7 mouse cellular contexts compared by ENCODE assay signal in the genomic region with DNA sequence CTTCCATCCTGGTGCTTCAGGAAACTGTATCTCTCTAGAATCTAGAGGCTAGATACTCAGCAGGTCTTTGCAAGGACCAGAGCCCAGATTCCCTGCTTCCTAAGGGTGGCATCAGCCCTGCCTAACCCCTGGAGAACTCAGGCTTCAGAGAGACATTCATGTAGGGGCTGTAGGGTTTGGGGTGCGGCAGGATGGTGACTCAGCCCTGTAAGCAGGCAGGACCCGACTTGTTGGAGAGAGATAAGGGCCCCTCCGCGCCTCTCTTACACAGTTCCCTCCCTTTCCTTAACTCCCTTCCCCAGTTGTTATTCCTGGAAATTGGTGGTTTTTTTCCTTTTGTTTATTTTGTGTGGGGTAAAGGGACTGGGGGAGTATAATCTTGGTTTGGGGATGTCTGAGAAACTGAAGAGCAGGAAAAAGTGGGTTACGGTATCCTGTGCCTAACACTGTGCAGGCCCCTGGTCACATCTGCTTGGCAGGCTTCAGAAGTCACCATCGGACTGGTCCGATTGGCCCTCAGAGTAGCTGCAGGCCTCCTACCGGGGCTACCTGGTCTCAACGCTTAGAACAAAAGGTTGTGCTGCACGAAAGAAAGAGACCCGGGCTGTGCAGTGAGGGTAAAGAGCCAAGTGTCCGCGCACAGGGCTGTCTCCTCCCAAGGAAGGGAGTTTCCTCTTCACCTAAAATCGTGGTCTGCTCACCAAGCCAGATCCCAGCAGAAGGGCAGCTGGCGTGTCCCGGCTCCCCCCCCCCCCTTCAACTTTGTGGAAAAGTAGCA. TPM values are rescaled to one million over a fixed set of nuclear protein-coding genes. Genes with fewer than 3 reads are reported as not detected.
DNase-seq lines count a peak whose midpoint lies in the region; ATAC-seq and TF ChIP-seq lines count a peak whose summit lies in the region.

No protein-coding gene starts in this region.

- 10% methylated on average over 16 of the region's 16 CpGs for whole genome bisulfite sequencing in hindbrain, embryonic 13.5 days
- WGBS in midbrain, embryonic 13.5 days, result 12% methylated on average over 16 of the region's 16 CpGs

- intact Hi-C loops in left cerebral cortex, postnatal 10 days (cut with DNase I), result no loop called here

- TF ChIP-seq CTCF in MEL (IDR thresholded peaks at IDR 0.05 in 2 of 3, conservative IDR thresholded peaks at IDR 0.05 in 1 of 3; ENCODE audit: control insufficient read depth in 1 of 3, insufficient read depth in 1 of 3, low read depth in 2 of 3, low read length in 3 of 3, poor library complexity in 1 of 3, severe bottlenecking in 1 of 3), result no peak
- no peak for TF ChIP-seq CTCF in layer of hippocampus, adult 2 months (conservative IDR thresholded peaks at IDR 0.05)

- peak overlapping the region; percentile 57 to 62 for H3K4me3 ChIP-seq in MEL (ENCODE audit: control insufficient read depth in 1 of 2, insufficient read depth in 1 of 2, low read depth in 2 of 2, low read length in 2 of 2)
- peak overlapping the region; percentile 33 for H3K4me3 ChIP-seq in hindbrain, embryonic 13.5 days
- H3K4me3 ChIP-seq in midbrain, embryonic 13.5 days (replicated peaks), result peak overlapping the region; percentile 36
- no peak overlapping the region for H3K4me3 ChIP-seq in layer of hippocampus, adult 2 months

- no peaks in the 10 kb centered on the region; the same call in 1 of the 2 replicates for H3K79me2 ChIP-seq in MEL (ENCODE audit: control insufficient read depth, insufficient read depth, low read length, poor library complexity)

- no peak for ATAC-seq in hindbrain, embryonic 13.5 days (ENCODE audit: low FRiP score)
- ATAC-seq in midbrain, embryonic 13.5 days, result 0 out of 2 replicates have a peak, but pooled peaks have one; percentile 15

- peak; percentile 92 for DNase-seq in MEL (ENCODE audit: low read depth, low spot score)
- peak; percentile 78 for DNase-seq in c-Kit-positive CD71-positive TER-119-negative erythroid progenitor cells, embryonic 14.5 days (ENCODE audit: low read depth)
- DNase-seq in layer of hippocampus, adult 2 months (ENCODE audit: low spot score in 2 of 2), result no peak
- no peak for DNase-seq in testis, postnatal 14 days (ENCODE audit: low spot score)
- DNase-seq in left cerebral cortex, postnatal 10 days (ENCODE audit: extremely low spot score in 1 of 2, low spot score in 2 of 2), result no peak

- peak in 1 of 2 experiments; percentile 14; a peak in 1 of 4 replicates for TF ChIP-seq POLR2A in MEL (IDR thresholded peaks at IDR 0.05; ENCODE audit: control insufficient read depth in 1 of 2, insufficient read depth in 1 of 2, low read depth in 1 of 2, low read length in 2 of 2, poor library complexity in 1 of 2)

- peak overlapping the region; percentile 79 for H3K27ac ChIP-seq in MEL (ENCODE audit: control insufficient read depth, low read depth, low read length)
- H3K27ac ChIP-seq in hindbrain, embryonic 13.5 days, result no peak overlapping the region
- H3K27ac ChIP-seq in midbrain, embryonic 13.5 days, result no peak overlapping the region
- no peak overlapping the region for H3K27ac ChIP-seq in layer of hippocampus, adult 2 months

- peak overlapping the region; percentile 75 for H3K9ac ChIP-seq in MEL (ENCODE audit: control insufficient read depth, low read depth, low read length, poor library complexity, severe bottlenecking)
- H3K9ac ChIP-seq in hindbrain, embryonic 13.5 days, result peak overlapping the region; percentile 64; the same call in 1 of the 2 replicates
- H3K9ac ChIP-seq in midbrain, embryonic 13.5 days (replicated peaks), result no peak overlapping the region

- peaks cover 3 to 19% of the 10 kb centered on the region in 2 experiments for H3K4me1 ChIP-seq in MEL (ENCODE audit: control insufficient read depth in 1 of 2, insufficient read depth in 2 of 2, low read length in 2 of 2)
- peaks cover 23% of the 10 kb centered on the region for H3K4me1 ChIP-seq in hindbrain, embryonic 13.5 days (replicated peaks)
- peaks cover 24% of the 10 kb centered on the region for H3K4me1 ChIP-seq in midbrain, embryonic 13.5 days (replicated peaks)

- H3K4me2 ChIP-seq in hindbrain, embryonic 13.5 days, result peak overlapping the region; percentile 59
- H3K4me2 ChIP-seq in midbrain, embryonic 13.5 days (replicated peaks), result peak overlapping the region; percentile 61

- TF ChIP-seq RAD21 in MEL (IDR thresholded peaks at IDR 0.05; ENCODE audit: low read depth, low read length), result no peak

- no peaks in the 10 kb centered on the region for H3K27me3 ChIP-seq in MEL (ENCODE audit: control insufficient read depth in 1 of 2, insufficient read depth in 2 of 2, low read length in 2 of 2)
- peaks cover 83% of the 10 kb centered on the region for H3K27me3 ChIP-seq in hindbrain, embryonic 13.5 days
- peaks cover 83% of the 10 kb centered on the region for H3K27me3 ChIP-seq in midbrain, embryonic 13.5 days

- peak; percentile 85 to 87 for TF ChIP-seq EP300 in MEL (IDR thresholded peaks at IDR 0.05; ENCODE audit: low read depth in 1 of 2, low read length in 2 of 2)

- H3K9me3 ChIP-seq in MEL (replicated peaks; ENCODE audit: insufficient read depth, low read length), result no peaks in the 10 kb centered on the region
- no peaks in the 10 kb centered on the region for H3K9me3 ChIP-seq in hindbrain, embryonic 13.5 days
- no peaks in the 10 kb centered on the region; the same call in 1 of the 2 replicates for H3K9me3 ChIP-seq in midbrain, embryonic 13.5 days

- H3K36me3 ChIP-seq in MEL (ENCODE audit: control insufficient read depth in 1 of 2, insufficient read depth in 2 of 2, low read length in 2 of 2), result peaks cover 0 to 14% of the 10 kb centered on the region in 2 experiments; a peak in 2 of 4 replicates
- no peaks in the 10 kb centered on the region for H3K36me3 ChIP-seq in hindbrain, embryonic 13.5 days
- H3K36me3 ChIP-seq in midbrain, embryonic 13.5 days, result no peaks in the 10 kb centered on the region

TF ChIP-seq in MEL, 35 proteins besides CTCF, POLR2A, EP300 and RAD21 (continues in another document):
- no peak for TF ChIP-seq ELF1 (IDR thresholded peaks at IDR 0.05; ENCODE audit: low read depth, low read length)
- TF ChIP-seq TAL1 (IDR thresholded peaks at IDR 0.05; ENCODE audit: low read length), result peak; percentile 88
- TF ChIP-seq SIN3A (IDR thresholded peaks at IDR 0.05; ENCODE audit: low read length), result peak; percentile 75; the same call in 1 of the 2 replicates
- no peak for TF ChIP-seq MYC (IDR thresholded peaks at IDR 0.05; ENCODE audit: low read depth, low read length)
- no peak for TF ChIP-seq ZC3H11A (IDR thresholded peaks at IDR 0.05; ENCODE audit: low read depth, low read length)
- peak; percentile 68 for TF ChIP-seq TBP (IDR thresholded peaks at IDR 0.05; ENCODE audit: low read depth, low read length)
- TF ChIP-seq USF2 (IDR thresholded peaks at IDR 0.05; ENCODE audit: borderline replicate concordance in 1 of 2, insufficient read depth in 1 of 2, low read depth in 1 of 2, low read length in 2 of 2), result no peak
- TF ChIP-seq MAX (IDR thresholded peaks at IDR 0.05; ENCODE audit: low read length), result no peak
- peak; percentile 90 for TF ChIP-seq GATA1 (IDR thresholded peaks at IDR 0.05; ENCODE audit: low read depth, low read length)
- TF ChIP-seq GABPA (IDR thresholded peaks at IDR 0.05; ENCODE audit: low read depth, low read length), result no peak
- TF ChIP-seq USF1 (IDR thresholded peaks at IDR 0.05; ENCODE audit: low read depth, low read length), result no peak
- TF ChIP-seq ZNF384 (IDR thresholded peaks at IDR 0.05; ENCODE audit: low read depth, low read length), result no peak
- no peak for TF ChIP-seq POLR2AphosphoS2 (IDR thresholded peaks at IDR 0.05; ENCODE audit: low read length)
- TF ChIP-seq MEF2A (IDR thresholded peaks at IDR 0.05; ENCODE audit: extremely low read depth, insufficient replicate concordance, low read depth, low read length, poor library complexity, severe bottlenecking), result no peak
- TF ChIP-seq KAT2A (conservative IDR thresholded peaks at IDR 0.05; ENCODE audit: low read depth, low read length), result no peak
- TF ChIP-seq NRF1 (IDR thresholded peaks at IDR 0.05; ENCODE audit: insufficient read depth, low read depth, low read length, poor library complexity, severe bottlenecking), result no peak
- peak; percentile 72 for TF ChIP-seq MXI1 (IDR thresholded peaks at IDR 0.05; ENCODE audit: low read depth, low read length)
- TF ChIP-seq POLR2AphosphoS5 (IDR thresholded peaks at IDR 0.05; ENCODE audit: borderline replicate concordance, low read depth, low read length), result no peak
- TF ChIP-seq UBTF (IDR thresholded peaks at IDR 0.05; ENCODE audit: borderline replicate concordance, insufficient read depth, low read depth, low read length), result no peak
- no peak for TF ChIP-seq CHD2 (IDR thresholded peaks at IDR 0.05; ENCODE audit: low read length)
- TF ChIP-seq CHD1 (IDR thresholded peaks at IDR 0.05; ENCODE audit: low read depth, low read length), result no peak

RNA-seq across cellular contexts. Expression of gene Plek2, which starts 4.1 kb away (rescaled TPM):
- total RNA-seq in MEL (2012; rRNA removed), result 8.0 and 11.2 TPM in 2 replicates
- 10 to 100 TPM in 1 of 2 experiments, not detected in 1; 17.7 TPM for polyA plus RNA-seq in MEL (2012; ENCODE audit: insufficient read depth in 1 of 2, insufficient read length in 2 of 2, low read depth in 1 of 2, low replicate concordance in 2 of 2, missing spikeins in 1 of 2)
- polyA plus RNA-seq in hindbrain, embryonic 13.5 days (2015; fragmentation: Nextera tagmentation; extraction: Ambion mirVana), result 1.1 and 1.3 TPM in 2 replicates
- polyA plus RNA-seq in midbrain, embryonic 13.5 days (2015; fragmentation: Nextera tagmentation; extraction: Ambion mirVana), result 1.0 and 1.2 TPM in 2 replicates
- under 1 TPM in 1 of 2 experiments, not detected in 1; 0.23 TPM for total RNA-seq in layer of hippocampus, adult 2 months (2021)
- under 1 TPM; 0.45 to 0.64 TPM for total RNA-seq in left cerebral cortex, postnatal 10 days (2021)

RNA-seq across cellular contexts. Expression of gene Eif2s1, which starts 49.3 kb away (rescaled TPM):
- total RNA-seq in MEL (2012; rRNA removed), result 197 and 210 TPM in 2 replicates
- 100 to 1,000 TPM; 114 to 550 TPM for polyA plus RNA-seq in MEL (2012; ENCODE audit: insufficient read depth in 1 of 2, insufficient read length in 2 of 2, low read depth in 1 of 2, low replicate concordance in 2 of 2, missing spikeins in 1 of 2)
- polyA plus RNA-seq in hindbrain, embryonic 13.5 days (2015; fragmentation: Nextera tagmentation; extraction: Ambion mirVana), result 154 and 170 TPM in 2 replicates
- 163 and 178 TPM in 2 replicates for polyA plus RNA-seq in midbrain, embryonic 13.5 days (2015; fragmentation: Nextera tagmentation; extraction: Ambion mirVana)
- total RNA-seq in layer of hippocampus, adult 2 months (2021), result 10 to 100 TPM; 47.7 to 50.2 TPM
- total RNA-seq in left cerebral cortex, postnatal 10 days (2021), result 10 to 100 TPM; 62.6 to 64.2 TPM

RNA-seq across cellular contexts. Expression of gene Atp6v1d, which starts 49.4 kb away (rescaled TPM):
- total RNA-seq in MEL (2012; rRNA removed), result 27.0 and 28.0 TPM in 2 replicates
- 10 to 100 TPM in 1 of 2 experiments, not detected in 1; 51.7 TPM for polyA plus RNA-seq in MEL (2012; ENCODE audit: insufficient read depth in 1 of 2, insufficient read length in 2 of 2, low read depth in 1 of 2, low replicate concordance in 2 of 2, missing spikeins in 1 of 2)
- 119 and 122 TPM in 2 replicates for polyA plus RNA-seq in hindbrain, embryonic 13.5 days (2015; fragmentation: Nextera tagmentation; extraction: Ambion mirVana)
- polyA plus RNA-seq in midbrain, embryonic 13.5 days (2015; fragmentation: Nextera tagmentation; extraction: Ambion mirVana), result 115 and 121 TPM in 2 replicates
- total RNA-seq in layer of hippocampus, adult 2 months (2021), result 100 to 1,000 TPM; 254 to 256 TPM
- 100 to 1,000 TPM; 202 to 210 TPM for total RNA-seq in left cerebral cortex, postnatal 10 days (2021)

Comparison
In these comparisons a context has a peak if more than half of its experiments do, and no peak if none do; other contexts are left out.
1. DNase-seq: peak in MEL (single experiment) and c-Kit-positive CD71-positive TER-119-negative erythroid progenitor cells, embryonic 14.5 days (single experiment); none in layer of hippocampus, adult 2 months (0 of 2), testis, postnatal 14 days (single experiment) and left cerebral cortex, postnatal 10 days (0 of 2).